Mouse (Mus musculus) frontal cortex, postnatal 10 days (tissue): ENCODE data around the gene Pdgfd.
A peak's percentile ranks its signal among the peaks of the same experiment; 100 is the strongest.

ENCODE experiments used
- DNase-seq, 2 experiments: peaks; one replicate each; pipeline ENCODE4 v3.0.0; 2022; ENCODE audit warnings: low spot score in 2 of 2, mixed read lengths in 1 of 2

Gene Pdgfd

DNA sequence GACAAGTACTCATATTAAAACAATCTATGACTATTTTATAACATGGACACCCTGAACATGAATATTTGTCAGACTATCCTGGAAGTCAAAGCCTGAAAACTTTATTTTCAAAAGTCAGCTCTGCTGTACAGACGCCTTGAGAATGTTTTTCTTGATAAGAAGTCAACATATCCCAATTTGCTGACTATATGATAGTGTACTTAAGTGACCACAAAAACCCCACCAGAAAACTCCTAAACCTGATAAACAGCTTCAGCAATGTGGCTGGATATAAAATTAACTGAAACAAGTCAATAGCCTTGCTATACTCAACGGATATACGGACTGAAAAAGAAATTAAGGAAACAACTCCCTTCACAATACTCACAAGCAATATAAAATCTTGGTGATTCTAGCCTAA is 137.5 kb downstream of the Pdgfd start:
- no peak for DNase-seq

DNA sequence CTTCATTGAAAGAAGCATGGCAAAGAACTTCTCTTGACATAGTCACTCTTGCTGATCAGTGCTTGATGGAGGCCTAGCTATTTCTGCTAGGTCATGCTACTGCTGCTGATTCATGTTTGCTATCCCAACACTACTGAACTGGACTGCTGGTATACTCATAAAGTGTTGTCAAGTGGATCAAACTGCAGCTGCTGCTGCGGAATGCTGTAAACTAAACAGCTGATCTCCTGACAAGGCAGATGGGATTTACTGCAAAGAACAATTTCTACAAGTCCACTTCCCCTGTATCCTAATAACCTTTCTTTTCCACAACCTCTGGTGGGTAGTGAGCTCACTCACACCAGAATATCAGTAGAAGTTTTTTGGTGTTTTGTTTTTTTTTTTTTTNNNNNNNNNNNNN is 148.7 kb downstream of the Pdgfd start:
- DNase-seq: no peak

DNA sequence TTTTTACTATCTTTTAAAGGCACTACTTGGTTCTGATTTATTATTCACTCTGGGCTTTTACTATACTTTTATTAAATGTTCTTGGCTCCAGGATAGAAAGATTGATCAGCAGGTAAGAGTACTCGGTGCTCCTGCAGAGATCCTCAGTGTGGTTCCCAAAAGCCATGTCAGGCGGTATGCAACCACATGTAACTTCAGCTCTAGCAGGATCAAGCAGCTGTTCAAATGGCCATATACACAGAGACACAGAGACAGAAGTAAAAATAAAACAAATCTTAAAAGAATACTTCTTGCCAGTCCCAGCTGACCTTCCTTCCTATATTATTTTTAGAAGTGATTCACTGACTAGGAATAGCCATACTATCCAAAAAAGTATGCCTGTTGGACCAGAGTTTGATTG is 157.0 kb downstream of the Pdgfd start:
- no peak for DNase-seq

DNA sequence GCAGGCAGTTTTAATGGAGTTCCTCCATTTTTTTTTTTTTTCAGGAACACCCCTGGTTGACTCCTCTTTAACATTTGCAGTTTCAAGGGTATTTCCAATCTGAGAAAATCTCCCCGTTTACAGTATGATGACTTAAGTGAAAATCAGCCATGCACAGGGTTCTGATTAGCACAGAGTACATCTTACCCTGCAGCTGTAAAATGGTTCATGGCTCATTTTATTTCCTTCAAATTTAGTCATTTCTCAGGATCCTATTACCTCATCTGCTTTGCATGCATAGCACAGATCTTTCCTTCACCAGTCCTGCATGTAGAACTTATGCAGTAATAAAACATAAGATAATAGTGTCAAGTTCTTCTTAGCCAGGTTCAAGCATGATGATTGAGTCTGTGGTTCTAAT is 165.1 kb downstream of the Pdgfd start:
- no peak for DNase-seq

DNA sequence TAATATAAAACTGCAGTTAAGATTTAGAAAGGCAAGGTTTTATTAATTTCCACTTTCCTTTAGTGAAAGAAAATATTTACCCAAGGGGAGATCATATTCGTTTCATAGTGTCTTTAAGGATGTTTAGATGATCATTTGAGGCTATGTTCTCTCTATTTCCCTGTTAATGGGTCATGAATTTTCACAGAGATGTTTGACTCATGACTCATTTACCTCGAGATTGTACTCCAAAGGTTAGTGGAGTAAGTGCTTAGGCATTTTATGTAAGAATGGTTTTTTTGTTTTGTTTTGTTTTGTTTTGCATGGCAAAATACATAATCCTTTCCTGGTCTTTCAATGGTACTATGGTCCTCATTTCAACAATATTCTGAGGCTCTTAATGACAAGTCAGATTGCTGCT is 167.9 kb downstream of the Pdgfd start:
- DNase-seq: no peak

DNA sequence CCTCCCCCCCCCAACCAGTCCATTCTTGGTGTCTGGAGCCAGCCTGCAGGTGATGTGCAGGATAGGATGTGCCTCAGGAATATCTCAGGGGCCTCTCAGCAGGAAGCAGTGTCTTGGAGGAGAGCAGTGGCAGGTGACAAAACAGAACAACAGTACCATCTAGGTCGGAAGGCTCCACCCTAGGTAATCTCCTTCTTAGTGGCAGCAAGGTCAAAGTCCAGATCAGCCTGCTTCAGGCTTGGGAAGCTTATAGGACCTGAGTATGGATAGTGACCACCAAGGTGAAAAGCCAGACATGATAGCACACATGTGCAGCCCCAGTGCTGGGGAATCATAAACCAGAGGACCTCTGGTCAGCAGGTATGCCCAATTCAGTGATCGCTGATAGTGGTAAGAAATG is 169.5 kb downstream of the Pdgfd start:
- no peak for DNase-seq

DNA sequence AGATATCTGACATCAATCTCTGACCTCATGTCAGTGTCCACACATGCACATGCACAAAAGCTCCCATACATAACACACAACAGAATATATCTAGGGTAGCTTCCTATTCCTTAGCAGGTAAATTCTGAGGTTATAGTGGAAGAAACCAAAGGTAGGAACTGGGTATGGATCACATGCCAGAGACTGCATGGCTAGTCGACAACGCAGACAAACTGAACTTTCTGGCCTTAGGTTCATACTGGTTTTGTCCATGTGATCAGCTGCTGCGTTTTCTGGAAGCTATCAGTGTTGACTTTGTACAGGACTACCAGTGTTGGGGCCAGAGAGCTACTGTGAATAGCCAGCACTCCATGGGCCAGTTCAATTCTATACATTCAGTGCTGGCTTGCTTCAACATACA is 170.0 kb downstream of the Pdgfd start:
- no peak for DNase-seq

DNA sequence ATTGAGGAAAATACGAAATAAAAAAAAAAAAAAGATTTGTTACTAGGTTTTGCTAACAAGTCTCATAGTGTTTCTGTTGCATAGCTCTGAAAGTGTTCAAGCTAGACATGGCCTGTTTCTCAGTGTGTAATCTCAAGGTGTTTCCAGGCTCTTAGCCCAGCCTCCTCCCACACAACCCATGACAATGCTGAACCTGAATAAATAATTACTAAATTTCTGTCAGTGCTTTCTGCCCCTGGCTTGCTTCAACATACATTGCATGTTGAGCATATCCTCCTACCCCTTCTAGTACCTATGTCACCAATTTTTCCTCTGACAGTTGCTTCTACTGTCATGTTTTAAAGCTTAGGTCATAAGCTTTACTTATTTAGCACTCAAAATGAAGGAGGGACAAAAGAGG is 171.0 kb downstream of the Pdgfd start:
- DNase-seq: no peak

DNA sequence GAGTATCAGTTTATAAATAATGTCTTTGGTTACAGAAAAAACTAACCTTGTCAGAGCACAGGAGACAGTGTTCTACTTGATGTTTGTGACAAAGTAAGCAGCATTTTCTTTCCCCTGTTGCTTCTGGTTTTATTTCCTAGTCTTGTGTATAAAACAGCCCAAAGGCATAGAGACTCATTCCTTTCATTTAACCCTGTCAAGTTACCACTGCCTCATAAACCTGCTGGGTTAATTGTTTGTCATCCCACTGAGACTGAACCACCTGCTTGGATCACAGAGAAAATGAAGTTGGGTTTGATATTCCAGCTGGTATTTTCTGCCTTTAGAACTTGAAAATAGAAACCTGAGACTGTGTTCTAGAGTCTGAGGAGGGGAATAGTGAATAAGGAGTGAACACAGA is 172.4 kb downstream of the Pdgfd start:
- no peak for DNase-seq

DNA sequence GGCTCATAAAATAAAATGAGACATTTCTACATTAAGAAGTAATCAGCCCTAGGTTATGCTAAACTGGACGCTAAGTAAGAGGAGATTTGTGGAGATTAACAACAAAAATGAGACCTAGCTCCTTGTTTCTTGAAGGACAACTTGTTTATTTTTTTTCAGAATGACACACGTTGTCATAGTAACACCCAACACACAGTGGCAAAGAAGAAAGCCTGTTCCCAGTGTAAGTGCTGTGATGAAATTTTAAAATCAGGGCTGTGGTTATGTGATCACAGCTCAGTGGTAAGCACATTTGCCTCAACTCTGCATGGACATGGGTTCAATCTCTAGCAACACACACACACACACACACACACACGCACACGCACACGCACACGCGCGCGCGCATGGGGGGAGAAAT is 174.5 kb downstream of the Pdgfd start:
- DNase-seq: no peak

DNA sequence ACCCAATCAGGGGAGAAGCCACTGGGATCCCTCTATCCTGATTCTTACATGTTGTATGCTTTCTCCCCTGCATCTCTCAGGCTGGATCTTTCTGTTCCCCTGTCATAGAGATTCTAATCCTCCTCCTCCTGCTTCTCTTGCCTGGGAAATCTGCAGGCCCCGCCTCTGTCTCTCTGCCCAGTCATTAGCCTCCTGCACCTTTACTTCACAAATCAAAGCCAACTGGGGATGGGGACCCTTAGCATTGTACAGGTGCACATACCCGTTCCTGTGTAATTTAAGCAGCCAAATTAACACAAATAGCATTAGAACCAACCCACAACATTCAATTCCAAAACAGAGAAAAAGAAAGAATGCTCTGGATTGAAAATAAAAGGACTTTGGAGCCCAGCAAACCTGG is 176.1 kb downstream of the Pdgfd start:
- no peak for DNase-seq

DNA sequence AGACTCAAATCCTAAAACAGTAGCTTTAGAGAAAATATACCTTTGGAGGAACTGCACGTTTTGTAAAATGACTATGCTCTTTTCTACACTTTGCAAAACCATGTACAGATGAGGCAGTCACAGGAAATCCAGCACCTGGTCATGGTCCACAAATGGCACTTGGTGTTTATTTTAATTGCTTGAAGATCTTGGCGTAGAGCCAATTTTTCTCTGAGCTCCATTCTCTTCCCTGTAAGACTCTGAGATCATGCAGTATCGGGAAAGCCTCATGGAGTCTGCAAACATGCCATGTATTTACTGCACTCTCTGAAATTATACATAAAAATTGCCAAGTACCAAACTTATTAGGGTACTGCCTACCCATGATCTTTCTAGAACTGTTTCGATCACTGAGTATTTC is 176.5 kb downstream of the Pdgfd start:
- no peak for DNase-seq

DNA sequence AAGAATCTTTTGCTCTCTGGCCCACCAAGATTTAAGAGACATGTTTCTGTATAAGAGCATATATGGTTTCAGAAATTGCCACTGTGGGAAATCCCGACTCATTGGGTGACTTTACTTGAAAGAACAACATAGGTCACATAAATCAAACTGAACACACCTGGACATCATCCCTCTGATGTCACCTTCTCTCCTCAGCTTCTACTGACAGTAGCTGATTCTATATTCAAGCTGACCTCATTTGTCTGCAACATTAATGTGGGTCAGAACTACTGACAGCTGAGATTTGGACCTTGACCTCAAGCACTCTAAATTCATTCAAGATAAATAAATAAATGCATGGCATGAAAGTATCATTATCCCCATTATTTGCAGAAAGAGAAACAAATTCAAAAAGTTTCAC is 177.0 kb downstream of the Pdgfd start:
- no peak for DNase-seq

DNA sequence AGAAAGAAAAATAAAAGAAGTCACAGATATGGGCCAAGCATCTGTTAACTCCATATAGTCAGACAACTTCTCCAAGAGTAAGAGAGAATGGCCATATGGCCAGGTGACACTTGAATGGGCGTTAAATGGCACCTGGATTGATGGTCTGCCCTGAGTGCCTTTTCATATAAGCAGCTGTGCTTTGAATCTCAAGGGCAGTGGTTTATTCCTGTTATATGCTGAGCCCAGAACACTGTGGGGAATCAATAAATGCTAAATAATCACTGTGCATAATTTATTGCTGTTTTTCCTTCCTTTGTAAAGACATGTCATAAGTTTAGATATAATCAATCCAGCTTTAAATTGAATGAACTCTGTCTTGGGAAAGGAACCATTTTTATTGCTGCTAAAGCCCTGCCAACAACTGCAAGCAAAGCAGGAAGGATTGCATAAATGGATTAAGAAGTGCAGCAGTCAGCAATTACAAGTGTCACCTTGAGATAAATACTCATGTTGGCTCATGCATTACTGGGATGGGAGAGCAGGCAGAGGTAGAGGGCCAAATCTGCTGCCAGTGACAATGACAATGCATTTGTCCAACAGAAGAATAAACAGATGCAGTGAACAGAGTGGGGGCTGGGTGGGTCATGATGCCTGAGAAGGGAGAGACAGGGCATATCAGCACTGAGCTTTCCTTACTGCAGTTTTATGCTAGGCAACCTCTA is 185.0 kb downstream of the Pdgfd start:
- DNase-seq: no peak

DNA sequence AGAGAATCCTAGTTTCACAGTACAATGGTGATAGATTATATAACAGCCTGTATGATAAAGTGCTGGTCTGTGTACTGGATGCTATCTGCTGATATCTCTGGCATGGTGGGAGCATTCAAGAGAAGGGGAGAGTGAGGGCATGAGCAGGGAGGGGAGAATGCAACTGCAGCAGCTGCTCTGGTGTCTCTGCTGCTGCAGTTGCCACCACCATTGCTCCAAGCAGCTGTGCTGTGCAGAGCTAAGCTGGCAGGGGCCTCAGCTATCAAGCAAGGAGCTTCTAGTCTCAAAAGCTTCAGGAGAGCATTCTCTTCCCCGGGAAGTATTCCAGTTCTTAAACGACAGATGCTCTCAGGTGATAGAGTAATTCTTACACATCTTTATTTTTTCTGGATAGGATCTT is 192.4 kb downstream of the Pdgfd start:
- DNase-seq: no peak

DNA sequence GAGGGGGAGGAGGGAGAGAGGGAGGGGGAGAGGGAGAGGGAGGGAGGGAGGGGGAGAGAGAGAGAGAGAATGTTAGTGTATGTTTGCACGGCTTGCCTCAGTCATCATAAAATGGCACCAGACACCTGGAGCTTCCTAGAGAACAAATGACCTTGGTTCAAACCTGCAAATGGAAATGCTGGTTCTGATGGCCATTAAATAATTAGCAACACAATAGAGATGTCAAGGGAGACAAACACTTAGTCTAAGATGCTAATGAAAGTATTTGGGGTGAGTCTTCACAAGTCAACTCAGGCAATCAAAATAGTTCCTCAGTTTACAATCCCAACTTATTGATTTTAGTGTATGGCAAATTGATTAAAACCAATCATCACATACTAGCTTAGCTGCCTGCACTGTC is 198.2 kb downstream of the Pdgfd start:
- no peak for DNase-seq

DNA sequence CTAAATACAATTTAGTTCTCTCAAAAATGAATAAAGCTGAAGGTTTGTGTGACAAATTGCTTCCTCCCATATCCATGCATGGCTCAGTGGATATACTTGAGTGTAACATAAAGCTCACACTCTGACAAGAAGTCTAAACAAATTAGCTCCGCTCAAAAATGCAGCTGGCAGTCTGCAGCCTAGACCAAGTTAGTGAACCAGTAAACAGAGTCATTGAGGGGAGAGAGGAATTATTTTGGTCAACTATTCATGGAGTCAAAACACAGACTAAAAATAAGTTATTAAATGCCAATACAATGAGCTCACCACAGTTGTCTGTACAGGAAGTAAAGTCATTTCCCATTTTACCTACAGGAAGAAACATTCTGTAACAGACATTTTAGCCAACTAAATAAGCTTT is 233.4 kb downstream of the Pdgfd start:
- no peak for DNase-seq

DNA sequence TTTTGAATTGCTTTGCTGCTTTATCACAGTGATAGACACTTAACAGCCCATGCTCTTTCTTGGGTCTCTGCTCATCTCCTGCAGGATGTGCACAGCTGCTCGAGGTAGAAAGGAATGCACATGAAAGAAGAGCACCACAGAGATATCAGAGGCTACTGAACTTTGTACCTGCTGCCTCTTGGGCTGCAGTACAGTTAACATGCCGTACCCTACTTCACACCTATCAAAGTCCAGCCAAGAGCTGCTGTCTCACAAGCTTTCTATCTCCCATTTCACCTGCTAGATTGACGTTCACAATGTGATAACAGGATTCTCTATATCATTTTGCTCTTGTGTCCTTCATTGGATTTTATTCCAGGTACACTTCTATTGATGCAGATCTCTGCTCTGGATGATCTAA is 238.2 kb downstream of the Pdgfd start:
- DNase-seq: no peak

DNA sequence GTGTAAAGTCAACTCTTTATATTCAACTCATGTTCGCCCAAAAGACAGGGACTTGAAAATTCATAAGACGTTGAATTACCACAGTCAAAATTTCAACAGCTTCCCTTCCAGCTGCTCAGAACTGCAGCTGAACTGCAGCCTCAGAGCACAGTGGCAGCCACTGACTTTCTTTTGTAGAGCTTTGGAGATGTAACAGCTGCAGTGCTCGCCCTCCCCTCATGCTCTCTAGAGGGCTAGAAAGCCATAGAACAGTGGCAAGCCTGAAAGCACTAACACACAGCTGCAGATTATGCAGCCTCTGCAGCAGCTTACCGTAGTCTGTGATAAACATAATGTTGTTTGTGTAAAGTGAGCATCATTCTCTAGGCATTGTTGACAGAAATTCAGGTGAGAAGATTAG is 239.6 kb downstream of the Pdgfd start:
- peak; percentile 11 to 22 for DNase-seq

DNA sequence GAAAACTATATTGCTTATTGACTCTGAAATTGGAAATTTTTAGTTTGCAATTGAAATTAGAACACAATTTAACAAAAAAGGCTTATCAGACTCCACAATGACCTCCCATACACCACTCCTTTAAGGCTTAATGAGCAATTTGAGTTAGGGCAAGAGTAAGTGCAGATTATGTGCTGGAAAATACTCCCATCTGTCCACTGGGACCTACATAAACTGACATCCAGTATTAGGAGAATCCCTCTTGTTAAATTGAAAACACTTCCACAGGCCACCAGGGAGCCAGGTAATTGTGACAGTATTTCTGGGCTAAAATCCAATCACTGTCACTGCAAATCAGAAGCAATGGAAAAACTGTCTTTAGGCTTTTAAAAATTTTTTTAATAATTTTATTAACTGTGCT is 256.2 kb downstream of the Pdgfd start:
- no peak for DNase-seq
